Mouse (Mus musculus) C2C12 (cell line): Measurements from ENCODE around the gene Sept9.

Experiments
- CEBPB ChIP-seq: IDR thresholded peaks from one replicate; pipeline ENCODE4 v1.6.1; 2011; ENCODE audit warnings: low read depth, mild to moderate bottlenecking, control low read depth, moderate library complexity
- CTCF ChIP-seq: IDR thresholded peaks from one replicate; pipeline ENCODE4 v1.5.1; 2011; ENCODE audit not compliant: control insufficient read depth, insufficient read depth, insufficient read length
- MAX ChIP-seq: IDR thresholded peaks from one replicate; pipeline ENCODE4 v1.6.1; 2011; ENCODE audit warnings: mild to moderate bottlenecking, control low read depth
- MYOD1 ChIP-seq: IDR thresholded peaks from one replicate; pipeline ENCODE4 v1.6.1; 2011; ENCODE audit warnings: low read depth; ENCODE audit not compliant: control insufficient read depth, insufficient read length
- MYOG ChIP-seq: IDR thresholded peaks from one replicate; pipeline ENCODE4 v1.6.1; 2011; ENCODE audit not compliant: control insufficient read depth, insufficient read length; ENCODE audit errors: extremely low read depth
- USF1 ChIP-seq: IDR thresholded peaks from one replicate; pipeline ENCODE4 v1.6.1; 2011; ENCODE audit warnings: low read depth, mild to moderate bottlenecking, control low read depth, moderate library complexity

- TF ChIP-seq CTCF (no peak), MYOG (no peak), MYOD1 (no peak), USF1 (no peak), CEBPB (no peak), MAX (no peak)
Observed at GRCm38 (mm10) chr11:117226214-117226535, 26.7 kb downstream of the Sept9 start.
